Mouse (Mus musculus) ES-Bruce4 (cell line): ENCODE measurements at regions not wholly inside any gene's neighbourhood (a gene's known extent, or its start where the extent isn't known, plus 50 kb on each side); places are given as distances from the start of the nearest gene placed in this dataset.

Source experiments
- CTCF ChIP-seq: IDR thresholded peaks from one replicate; pipeline ENCODE4 v1.8.1; 2011; ENCODE audit warnings: low read depth, low read length
- POLR2A ChIP-seq: IDR thresholded peaks from one replicate; pipeline ENCODE4 v1.8.1; 2011; ENCODE audit warnings: low read length; ENCODE audit not compliant: insufficient read depth

- TF ChIP-seq POLR2A (no peak), CTCF (no peak)
These were observed 134.6 kb upstream of the Mdm1 start for GRCm38 (mm10) chr10:118006827-118007550.
